Mouse (Mus musculus) ES-E14 (cell line): ENCODE measurements at regions not wholly inside any gene's neighbourhood (a gene's known extent, or its start where the extent isn't known, plus 50 kb on each side); places are given as distances from the start of the nearest gene placed in this dataset.

Experiments used
- DNase-seq: peaks from one replicate; pipeline ENCODE4 v3.0.0-alpha.2; 2013; ENCODE audit warnings: low read depth, low spot score
- H3K27ac ChIP-seq: 2 replicates; pipeline ENCODE4 v1.5.1; 2012; ENCODE audit warnings: low read depth, mild to moderate bottlenecking, low read length, moderate library complexity, mixed read lengths; ENCODE audit not compliant: poor library complexity, insufficient read depth, severe bottlenecking
- H3K36me3 ChIP-seq: 2 replicates; pipeline ENCODE4 v1.6.1; 2012; ENCODE audit warnings: mild to moderate bottlenecking, low read length, moderate library complexity, mixed read lengths; ENCODE audit not compliant: control insufficient read depth, poor library complexity, insufficient read depth, severe bottlenecking
- H3K4me1 ChIP-seq, 2 experiments: fragments of 150-350 bp in 1 of 2; sonication (generic) in 1 of 2; 2 replicates each; pipeline ENCODE4 v1.6.1; 2012; ENCODE audit warnings: low read length in 2 of 2, mild to moderate bottlenecking in 1 of 2, mixed read lengths in 1 of 2; ENCODE audit not compliant: control insufficient read depth in 2 of 2, insufficient read depth in 2 of 2, poor library complexity in 1 of 2
- H3K4me3 ChIP-seq, 2 experiments: fragments of 150-350 bp in 1 of 2; sonication (generic) in 1 of 2; 2 replicates each; pipeline ENCODE4 v1.5.1; 2012; ENCODE audit warnings: low read length in 2 of 2, low read depth in 1 of 2, mild to moderate bottlenecking in 1 of 2, mixed read lengths in 1 of 2; ENCODE audit not compliant: insufficient read depth in 1 of 2, poor library complexity in 1 of 2, severe bottlenecking in 1 of 2
- H3K9ac ChIP-seq: 2 replicates; pipeline ENCODE4 v1.6.1; 2012; ENCODE audit warnings: low read depth, mild to moderate bottlenecking, low read length, mixed read lengths; ENCODE audit not compliant: poor library complexity, insufficient read depth, severe bottlenecking
- H3K9me3 ChIP-seq: fragments of 150-350 bp; sonication (generic); 2 replicates; pipeline ENCODE4 v1.6.1; 2012; ENCODE audit warnings: low read depth, mild to moderate bottlenecking, low read length; ENCODE audit not compliant: control insufficient read depth, insufficient read depth
- CHD2 ChIP-seq: IDR thresholded peaks from 2 replicates; pipeline ENCODE4 v1.6.1; 2014; ENCODE audit warnings: mild to moderate bottlenecking, low read depth, low read length, inconsistent platforms
- HCFC1 ChIP-seq: IDR thresholded peaks from 2 replicates; pipeline ENCODE4 v1.6.1; 2012; ENCODE audit warnings: low read length, inconsistent platforms, borderline replicate concordance; ENCODE audit not compliant: insufficient read depth
- MAFK ChIP-seq: IDR thresholded peaks from 2 replicates; pipeline ENCODE4 v1.6.1; 2014; ENCODE audit warnings: mild to moderate bottlenecking, low read depth, low read length, inconsistent platforms; ENCODE audit not compliant: insufficient read depth
- ZC3H11A ChIP-seq: IDR thresholded peaks from 2 replicates; pipeline ENCODE4 v1.6.1; 2012; ENCODE audit warnings: low read depth, mild to moderate bottlenecking, inconsistent platforms, low read length, borderline replicate concordance
- ZNF384 ChIP-seq: IDR thresholded peaks from 2 replicates; pipeline ENCODE4 v1.6.1; 2012; ENCODE audit warnings: low read depth, low read length, inconsistent platforms
- in situ Hi-C, 2 experiments: fragments of 600-800 bp; cut with MboI; formaldehyde crosslinking; loops; one replicate each; pipeline ENCODE4 v1.15.1; 2025; ENCODE audit warnings: low sequenced_read_pairs in 2 of 2, inconsistent platforms in 1 of 2; ENCODE audit not compliant: unreplicated experiment in 2 of 2

- no peaks in the 10 kb centered on the region for H3K36me3 ChIP-seq
- DNase-seq: no peak
- no peak overlapping the region for H3K4me3 ChIP-seq
- H3K27ac ChIP-seq: no peak overlapping the region
- H3K4me1 ChIP-seq: no peaks in the 10 kb centered on the region
- H3K9me3 ChIP-seq: no peaks in the 10 kb centered on the region
- H3K9ac ChIP-seq: no peak overlapping the region
- no peak for TF ChIP-seq CHD2
- no peak for TF ChIP-seq MAFK
- in situ Hi-C loops: no loop called here
Measured at GRCm38 (mm10) chr3:37952251-37952650, 228.0 kb upstream of the Gm5148 start.

GRCm38 (mm10) chr3:37943661-37944060, 219.4 kb upstream of the Gm5148 start:
- in situ Hi-C loops: no loop called here
- no peaks in the 10 kb centered on the region for H3K9me3 ChIP-seq
- TF ChIP-seq HCFC1: no peak
- no peak for TF ChIP-seq ZNF384
- TF ChIP-seq ZC3H11A: no peak
- TF ChIP-seq MAFK: no peak
- no peak for TF ChIP-seq CHD2
- no peak for DNase-seq
- no peak overlapping the region for H3K27ac ChIP-seq
- H3K9ac ChIP-seq: no peak overlapping the region
- no peak overlapping the region for H3K4me3 ChIP-seq
- H3K36me3 ChIP-seq: no peaks in the 10 kb centered on the region
- no peaks in the 10 kb centered on the region for H3K4me1 ChIP-seq

- H3K27ac ChIP-seq: no peak overlapping the region
Measured at GRCm38 (mm10) chr3:37940016-37940415, 215.7 kb upstream of the Gm5148 start.

GRCm38 (mm10) chr3:37938870-37939269, 214.6 kb upstream of the Gm5148 start:
- H3K9ac ChIP-seq: no peak overlapping the region
- in situ Hi-C loops: no loop called here
- TF ChIP-seq HCFC1 (no peak), ZC3H11A (no peak)
- H3K36me3 ChIP-seq: no peaks in the 10 kb centered on the region
- H3K9me3 ChIP-seq: no peaks in the 10 kb centered on the region
- DNase-seq: no peak
- H3K4me1 ChIP-seq: no peaks in the 10 kb centered on the region
- H3K27ac ChIP-seq: no peak overlapping the region
- H3K4me3 ChIP-seq: no peak overlapping the region

More at GRCm38 (mm10) chr3:37940016-37940415, 215.7 kb upstream of the Gm5148 start:
- Histone ChIP-seq H3K4me1 (no peaks in the 10 kb centered on the region), H3K9ac (no peak overlapping the region), H3K36me3 (no peaks in the 10 kb centered on the region), H3K4me3 (no peak overlapping the region), H3K9me3 (no peaks in the 10 kb centered on the region)
- DNase-seq: no peak
- TF ChIP-seq ZC3H11A (no peak), MAFK (no peak), HCFC1 (no peak), CHD2 (no peak), ZNF384 (no peak)
- in situ Hi-C loops: no loop called here

- Histone ChIP-seq H3K9ac (no peak overlapping the region), H3K9me3 (no peaks in the 10 kb centered on the region), H3K36me3 (no peaks in the 10 kb centered on the region), H3K4me3 (no peak overlapping the region), H3K4me1 (no peaks in the 10 kb centered on the region), H3K27ac (no peak overlapping the region)
- in situ Hi-C loops: no loop called here
- DNase-seq: no peak
- TF ChIP-seq HCFC1 (no peak), CHD2 (no peak), MAFK (no peak), ZNF384 (no peak), ZC3H11A (no peak)
Measured at GRCm38 (mm10) chr3:37938284-37938596, 213.9 kb upstream of the Gm5148 start.
